Mouse (Mus musculus): ENCODE measurements around the gene Msx3. TPM values are rescaled to one million over a fixed set of nuclear protein-coding genes. Genes with fewer than 3 reads are reported as not detected.

Msx3 gene
- polyA plus RNA-seq, 1 experiment from 2014 or later = 6.6 TPM

DNA sequence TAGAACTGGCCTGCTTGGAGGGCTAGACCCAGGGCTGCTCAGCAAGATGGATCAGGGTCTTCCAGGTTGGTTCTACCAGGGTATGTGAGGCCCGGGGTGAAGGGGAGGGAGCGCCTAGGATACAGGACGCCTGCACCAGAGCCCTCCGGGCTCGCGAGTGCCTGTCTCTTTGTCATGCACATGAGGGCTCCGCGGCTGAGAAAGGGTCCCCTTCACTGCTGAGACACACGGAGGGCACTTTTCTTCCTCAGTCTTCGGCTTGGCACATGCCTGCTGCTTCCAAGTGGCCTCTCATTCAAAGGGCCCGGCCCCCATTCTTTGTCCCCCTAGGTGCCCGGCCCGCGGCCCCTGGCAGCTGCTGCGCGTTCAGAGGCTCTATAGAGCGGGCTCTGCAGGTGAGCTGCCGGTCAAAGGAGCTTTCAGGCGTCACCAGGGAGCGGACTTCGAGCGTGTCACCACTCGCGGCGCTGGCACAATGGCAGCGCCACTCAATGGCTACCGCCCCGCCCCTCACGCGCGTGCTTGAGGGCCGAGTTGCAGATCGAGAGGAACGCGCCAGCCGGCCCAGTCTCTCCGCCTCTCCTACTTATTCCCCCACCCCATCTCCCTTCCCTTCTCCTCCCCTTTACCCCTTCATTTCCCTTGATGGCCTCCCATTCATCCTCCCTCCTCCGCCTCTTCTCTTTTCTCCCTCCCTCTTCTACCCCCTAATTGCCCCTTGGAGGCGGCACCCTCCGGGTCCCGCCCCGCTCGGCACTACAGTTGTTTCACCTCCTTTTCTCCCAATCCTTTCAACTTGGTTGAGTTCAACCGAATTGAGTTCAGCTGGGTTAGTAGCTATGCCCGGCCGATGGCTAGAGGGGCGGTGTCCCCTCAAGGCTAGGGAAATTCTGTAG lies 12.3 kb upstream of the Msx3 start:
- Histone ChIP-seq H3K27me3 (ENCODE audit: control insufficient read depth, insufficient read depth, low read length) (no peaks in the 10 kb centered on the region), H3K27ac (ENCODE audit: low read depth, low read length) (0 out of 2 replicates have a peak overlapping the region, but pooled peaks have one; percentile 24)
- WGBS = under 1% methylated on average over 47 of the region's 47 CpGs

GRCm38 (mm10) chr7:140059601-140060000 lies 10.7 kb upstream of the Msx3 start:
- no peak overlapping the region for H3K4me2 ChIP-seq (ENCODE audit: low read depth, low read length)
- H3K27ac ChIP-seq (ENCODE audit: low read depth, low read length) = no peak overlapping the region
- no peaks in the 10 kb centered on the region for H3K9me3 ChIP-seq (ENCODE audit: control insufficient read depth, low read length)
- no peak overlapping the region for H3K9ac ChIP-seq (replicated peaks; ENCODE audit: low read depth, low read length)
- ATAC-seq (ENCODE audit: low read depth) = no peak
- peaks cover 20% of the 10 kb centered on the region; the same call in 1 of the 2 replicates for H3K4me1 ChIP-seq (ENCODE audit: control insufficient read depth, insufficient read depth, low read length)
- H3K27me3 ChIP-seq (ENCODE audit: control insufficient read depth, insufficient read depth, low read length) = no peaks in the 10 kb centered on the region
- H3K36me3 ChIP-seq (ENCODE audit: control insufficient read depth, insufficient read depth, low read length) = no peaks in the 10 kb centered on the region
- WGBS = 33% methylated on average over 4 of the region's 4 CpGs
- no peak overlapping the region for H3K4me3 ChIP-seq (ENCODE audit: low read depth, low read length)

More for the DNA sequence above, 12.3 kb upstream of the Msx3 start:
- peak overlapping the region; percentile 56 for H3K4me2 ChIP-seq (ENCODE audit: low read depth, low read length)
- H3K9me3 ChIP-seq (ENCODE audit: control insufficient read depth, low read length) = no peaks in the 10 kb centered on the region
- peak overlapping the region; percentile 26 for H3K4me3 ChIP-seq (ENCODE audit: low read depth, low read length)
- H3K9ac ChIP-seq (replicated peaks; ENCODE audit: low read depth, low read length) = peak overlapping the region; percentile 41
- ATAC-seq (ENCODE audit: low read depth) = peak; percentile 49
- H3K36me3 ChIP-seq (ENCODE audit: control insufficient read depth, insufficient read depth, low read length) = no peaks in the 10 kb centered on the region
- peaks cover 20% of the 10 kb centered on the region; the same call in 1 of the 2 replicates for H3K4me1 ChIP-seq (ENCODE audit: control insufficient read depth, insufficient read depth, low read length)

GRCm38 (mm10) chr7:140058528-140058927 lies 9.6 kb upstream of the Msx3 start:
- ATAC-seq (ENCODE audit: low read depth) = no peak
- no peaks in the 10 kb centered on the region for H3K27me3 ChIP-seq (ENCODE audit: control insufficient read depth, insufficient read depth, low read length)
- peak overlapping the region; percentile 72 for H3K4me2 ChIP-seq (ENCODE audit: low read depth, low read length)
- H3K36me3 ChIP-seq (ENCODE audit: control insufficient read depth, insufficient read depth, low read length) = no peaks in the 10 kb centered on the region
- peaks cover 20% of the 10 kb centered on the region; the same call in 1 of the 2 replicates for H3K4me1 ChIP-seq (ENCODE audit: control insufficient read depth, insufficient read depth, low read length)
- peak overlapping the region; percentile 51 for H3K4me3 ChIP-seq (ENCODE audit: low read depth, low read length)
- peak overlapping the region; percentile 91 for H3K27ac ChIP-seq (ENCODE audit: low read depth, low read length)
- H3K9me3 ChIP-seq (ENCODE audit: control insufficient read depth, low read length) = no peaks in the 10 kb centered on the region
- 8% methylated on average over 7 of the region's 7 CpGs for WGBS
- peak overlapping the region; percentile 81 for H3K9ac ChIP-seq (replicated peaks; ENCODE audit: low read depth, low read length)

DNA sequence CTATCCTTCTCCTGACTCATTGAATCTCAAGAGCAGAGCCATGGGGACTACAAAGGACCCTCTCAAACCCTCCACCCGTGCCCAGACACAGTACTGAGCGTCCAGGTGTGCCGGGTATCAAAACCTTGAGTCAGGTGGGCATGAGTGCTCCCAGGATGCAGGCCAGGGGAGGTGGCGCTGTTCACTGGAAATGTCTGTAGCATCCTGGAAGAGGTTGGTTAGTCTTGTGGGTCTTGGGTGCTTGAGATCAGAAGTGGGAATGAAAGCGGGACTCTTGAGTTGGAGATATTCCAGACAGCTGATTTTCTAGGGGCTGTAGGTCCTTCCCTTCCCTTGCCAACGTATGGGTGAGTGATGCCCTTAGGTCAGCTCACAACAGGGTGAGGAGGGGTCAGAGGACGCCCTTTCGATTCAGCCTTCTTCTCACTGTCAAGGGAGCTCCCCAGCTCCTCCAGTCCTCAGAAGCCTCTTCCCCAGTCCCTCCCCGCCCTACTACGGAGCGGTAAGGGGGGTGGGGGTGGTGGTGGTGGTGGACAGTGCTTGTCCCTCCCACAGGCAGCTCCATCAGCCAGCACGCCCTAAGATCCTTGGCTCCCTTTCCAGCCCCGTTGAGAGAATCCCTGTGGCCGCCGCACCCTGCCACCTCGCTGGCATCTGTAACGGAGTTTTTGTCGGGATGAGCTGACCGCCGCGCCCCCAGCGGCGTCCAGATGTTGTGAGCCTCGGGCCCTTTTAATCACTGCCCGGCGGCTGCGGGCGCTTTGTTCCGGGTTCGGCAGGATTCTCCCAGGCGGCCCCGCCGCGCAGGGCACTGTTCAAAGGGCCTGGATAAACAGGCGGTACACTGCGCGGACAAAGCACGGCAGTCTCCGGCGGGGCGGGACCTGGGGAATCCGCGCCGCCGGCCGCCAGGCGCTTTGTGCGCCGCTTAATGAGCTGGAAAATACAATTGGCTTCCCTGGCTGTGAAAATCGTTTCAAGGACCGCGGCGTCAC lies 8.8 kb upstream of the Msx3 start:
- H3K27ac ChIP-seq (ENCODE audit: low read depth, low read length) = peak overlapping the region; percentile 91
- H3K4me1 ChIP-seq (ENCODE audit: control insufficient read depth, insufficient read depth, low read length) = peaks cover 20% of the 10 kb centered on the region; the same call in 1 of the 2 replicates
- H3K9ac ChIP-seq (replicated peaks; ENCODE audit: low read depth, low read length) = peak overlapping the region; percentile 81
- peak overlapping the region; percentile 72 for H3K4me2 ChIP-seq (ENCODE audit: low read depth, low read length)
- no peaks in the 10 kb centered on the region for H3K27me3 ChIP-seq (ENCODE audit: control insufficient read depth, insufficient read depth, low read length)
- no peaks in the 10 kb centered on the region for H3K36me3 ChIP-seq (ENCODE audit: control insufficient read depth, insufficient read depth, low read length)
- ATAC-seq (ENCODE audit: low read depth) = peak; percentile 76
- peak overlapping the region; percentile 51 for H3K4me3 ChIP-seq (ENCODE audit: low read depth, low read length)
- H3K9me3 ChIP-seq (ENCODE audit: control insufficient read depth, low read length) = no peaks in the 10 kb centered on the region
- 3% methylated on average over 53 of the region's 53 CpGs for WGBS

DNA sequence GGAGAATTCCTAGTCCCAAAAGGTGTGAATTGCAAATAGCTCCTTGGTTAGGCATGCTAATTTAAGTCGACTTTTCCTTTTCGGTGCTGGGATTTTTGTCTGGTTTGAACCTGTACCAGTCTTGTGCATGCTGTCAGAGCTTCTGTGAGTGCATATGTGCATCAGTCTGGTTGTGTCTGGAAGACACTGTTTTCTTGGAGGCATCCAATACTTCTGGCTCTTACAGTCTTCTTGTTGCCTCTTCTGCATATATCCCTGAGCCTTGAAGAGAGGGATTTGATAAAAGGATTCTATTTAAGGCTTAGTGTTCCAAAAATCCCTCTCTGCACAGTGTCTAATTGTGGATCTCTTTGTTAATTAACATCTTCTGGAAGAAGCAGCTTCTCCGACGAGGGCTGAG lies 5.2 kb upstream of the Msx3 start:
- WGBS = 78% methylated on average over 4 of the region's 4 CpGs
- Histone ChIP-seq H3K4me3 (ENCODE audit: low read depth, low read length) (no peak overlapping the region), H3K4me1 (ENCODE audit: control insufficient read depth, insufficient read depth, low read length) (peaks cover 11% of the 10 kb centered on the region; the same call in 1 of the 2 replicates), H3K27ac (ENCODE audit: low read depth, low read length) (no peak overlapping the region), H3K9me3 (ENCODE audit: control insufficient read depth, low read length) (no peaks in the 10 kb centered on the region), H3K9ac (replicated peaks; ENCODE audit: low read depth, low read length) (no peak overlapping the region), H3K4me2 (ENCODE audit: low read depth, low read length) (no peak overlapping the region), H3K36me3 (ENCODE audit: control insufficient read depth, insufficient read depth, low read length) (no peaks in the 10 kb centered on the region), H3K27me3 (ENCODE audit: control insufficient read depth, insufficient read depth, low read length) (peaks cover 14% of the 10 kb centered on the region)
- no peak for ATAC-seq (ENCODE audit: low read depth)

DNA sequence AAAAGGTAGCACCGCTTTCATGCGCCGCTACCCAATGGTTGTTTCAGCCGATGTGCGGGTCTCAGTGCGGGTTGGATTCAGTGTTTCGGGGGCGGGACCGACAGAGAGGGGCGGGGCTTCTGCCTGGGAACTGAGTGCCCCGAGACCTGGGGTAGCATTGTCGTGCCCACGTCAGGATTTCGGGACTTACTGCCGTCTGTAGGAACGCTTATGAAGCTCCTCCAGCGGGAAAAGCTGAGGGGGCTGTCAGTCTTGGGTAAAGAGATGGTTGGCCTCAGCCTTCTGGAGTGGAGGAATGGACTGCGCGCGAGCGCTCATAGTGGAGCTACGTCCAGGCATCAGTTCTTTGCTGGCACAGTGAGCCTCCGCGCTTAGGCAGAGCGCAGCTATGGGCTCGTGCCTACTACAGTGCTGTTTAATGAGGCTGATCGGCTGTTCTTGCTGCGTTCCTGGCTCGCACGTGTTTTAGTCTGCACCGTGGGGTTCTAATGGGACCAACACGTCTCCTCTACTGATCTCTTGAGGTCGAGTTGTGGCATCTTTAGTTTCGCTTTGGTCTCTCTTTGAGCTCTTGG lies 313 bp upstream of the Msx3 start:
- under 1% methylated on average over 34 of the region's 34 CpGs for WGBS
- Histone ChIP-seq H3K27ac (ENCODE audit: low read depth, low read length) (no peak overlapping the region), H3K9me3 (ENCODE audit: control insufficient read depth, low read length) (no peaks in the 10 kb centered on the region), H3K27me3 (ENCODE audit: control insufficient read depth, insufficient read depth, low read length) (peaks cover 19% of the 10 kb centered on the region), H3K4me3 (ENCODE audit: low read depth, low read length) (peak overlapping the region; percentile 51), H3K4me1 (ENCODE audit: control insufficient read depth, insufficient read depth, low read length) (peaks cover 13% of the 10 kb centered on the region), H3K36me3 (ENCODE audit: control insufficient read depth, insufficient read depth, low read length) (no peaks in the 10 kb centered on the region), H3K4me2 (ENCODE audit: low read depth, low read length) (peak overlapping the region; percentile 58), H3K9ac (replicated peaks; ENCODE audit: low read depth, low read length) (peak overlapping the region; percentile 22; the same call in 1 of the 2 replicates)
- ATAC-seq (ENCODE audit: low read depth) = peak; percentile 86

DNA sequence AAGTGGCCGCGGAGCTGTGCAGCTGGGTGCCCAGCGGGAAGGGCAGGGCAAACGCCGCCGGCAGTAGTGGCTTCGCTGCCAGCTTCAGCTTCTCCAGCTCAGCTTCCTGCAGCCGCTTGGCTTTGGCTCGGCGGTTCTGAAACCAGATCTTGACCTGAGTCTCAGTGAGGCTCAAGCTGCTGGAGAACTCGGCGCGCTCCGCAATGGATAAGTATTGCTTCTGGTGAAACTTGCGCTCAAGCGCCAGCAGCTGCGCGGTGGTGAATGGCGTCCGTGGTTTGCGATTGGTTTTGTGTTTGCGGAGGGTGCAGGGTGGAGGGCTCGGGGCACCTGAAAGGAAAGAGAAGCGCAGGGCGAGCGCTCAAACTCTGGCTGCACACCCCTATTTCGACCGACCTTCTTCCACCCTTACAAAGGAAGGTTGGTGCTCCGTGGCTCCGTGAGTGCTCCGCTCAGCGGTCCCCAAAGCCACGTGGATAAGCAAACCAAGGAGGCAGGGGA lies 1.0 kb downstream of the Msx3 start:
- Histone ChIP-seq H3K27me3 (ENCODE audit: control insufficient read depth, insufficient read depth, low read length) (peaks cover 19% of the 10 kb centered on the region), H3K4me1 (ENCODE audit: control insufficient read depth, insufficient read depth, low read length) (peaks cover 13% of the 10 kb centered on the region), H3K36me3 (ENCODE audit: control insufficient read depth, insufficient read depth, low read length) (no peaks in the 10 kb centered on the region), H3K9ac (replicated peaks; ENCODE audit: low read depth, low read length) (peak overlapping the region; percentile 32; the same call in 1 of the 2 replicates), H3K9me3 (ENCODE audit: control insufficient read depth, low read length) (no peaks in the 10 kb centered on the region), H3K4me2 (ENCODE audit: low read depth, low read length) (peak overlapping the region; percentile 58), H3K27ac (ENCODE audit: low read depth, low read length) (no peak overlapping the region), H3K4me3 (ENCODE audit: low read depth, low read length) (peak overlapping the region; percentile 51)
- WGBS = under 1% methylated on average over 33 of the region's 33 CpGs
- no peak for ATAC-seq (ENCODE audit: low read depth)

GRCm38 (mm10) chr7:140045546-140045945 lies 3.3 kb downstream of the Msx3 start:
- ATAC-seq (ENCODE audit: low read depth) = no peak
- Histone ChIP-seq H3K4me3 (ENCODE audit: low read depth, low read length) (no peak overlapping the region), H3K9ac (replicated peaks; ENCODE audit: low read depth, low read length) (no peak overlapping the region), H3K4me1 (ENCODE audit: control insufficient read depth, insufficient read depth, low read length) (peaks cover 13% of the 10 kb centered on the region), H3K27me3 (ENCODE audit: control insufficient read depth, insufficient read depth, low read length) (peaks cover 13% of the 10 kb centered on the region), H3K4me2 (ENCODE audit: low read depth, low read length) (no peak overlapping the region), H3K36me3 (ENCODE audit: control insufficient read depth, insufficient read depth, low read length) (peaks cover 6% of the 10 kb centered on the region), H3K9me3 (ENCODE audit: control insufficient read depth, low read length) (no peaks in the 10 kb centered on the region), H3K27ac (ENCODE audit: low read depth, low read length) (no peak overlapping the region)
- WGBS = 89% methylated on average over 4 of the region's 4 CpGs

Measured in neural tube, embryonic 14.5 days (tissue).